8 mouse cellular contexts compared by ENCODE assay signal in genomic region chr16:32643661-32644061, GRCm38 (mm10). TPM values are rescaled to one million over a fixed set of nuclear protein-coding genes. Genes with fewer than 3 reads are reported as not detected.
DNase-seq lines count a peak whose midpoint lies in the region; ATAC-seq and TF ChIP-seq lines count a peak whose summit lies in the region.

Gene Tnk2, plus strand, starts transcription at chr16:32643874.

- 1% methylated on average over 26 of the region's 40 CpGs for WGBS in heart, embryonic 13.5 days
- WGBS in liver, embryonic 12.5 days (ENCODE audit: insufficient replicate concordance) = under 1% methylated on average over 15 of the region's 40 CpGs
- WGBS in stomach, postnatal 0 days = under 1% methylated on average over 22 of the region's 40 CpGs

- H3K9ac ChIP-seq in heart, embryonic 13.5 days = peak within 1 kb of the TSS; percentile 96
- H3K9ac ChIP-seq in liver, embryonic 12.5 days = peak within 1 kb of the TSS; percentile 94
- H3K9ac ChIP-seq in stomach, postnatal 0 days (ENCODE audit: low read length) = peak within 1 kb of the TSS; percentile 91

- H3K4me1 ChIP-seq in erythroblast, embryonic 14.5 days (ENCODE audit: control insufficient read depth) = peaks cover 51% of the 10 kb centered on the region
- H3K4me1 ChIP-seq in heart, embryonic 13.5 days = peaks cover 38% of the 10 kb centered on the region
- peaks cover 49% of the 10 kb centered on the region for H3K4me1 ChIP-seq in liver, embryonic 12.5 days
- H3K4me1 ChIP-seq in stomach, postnatal 0 days (replicated peaks; ENCODE audit: control insufficient read depth, insufficient read depth) = peaks cover 11% of the 10 kb centered on the region; the same call in 1 of the 2 replicates

- H3K4me3 ChIP-seq in erythroblast, embryonic 14.5 days (replicated peaks) = peak within 1 kb of the TSS; percentile 92
- peak within 1 kb of the TSS; percentile 91 for H3K4me3 ChIP-seq in heart, embryonic 13.5 days
- peak within 1 kb of the TSS; percentile 92 for H3K4me3 ChIP-seq in liver, embryonic 12.5 days
- peak within 1 kb of the TSS; percentile 92 for H3K4me3 ChIP-seq in stomach, postnatal 0 days (ENCODE audit: low read depth, low read length)

- peak within 1 kb of the TSS; percentile 79 for H3K27ac ChIP-seq in heart, embryonic 13.5 days (replicated peaks)
- H3K27ac ChIP-seq in liver, embryonic 12.5 days = peak within 1 kb of the TSS; percentile 87
- peak within 1 kb of the TSS; percentile 91 for H3K27ac ChIP-seq in stomach, postnatal 0 days (replicated peaks)

- peak within 1 kb of the TSS; percentile 95 for H3K4me2 ChIP-seq in heart, embryonic 13.5 days
- peak within 1 kb of the TSS; percentile 100 for H3K4me2 ChIP-seq in liver, embryonic 12.5 days
- peak within 1 kb of the TSS; percentile 91 for H3K4me2 ChIP-seq in stomach, postnatal 0 days (replicated peaks; ENCODE audit: low read depth)

- H3K27me3 ChIP-seq in erythroblast, embryonic 14.5 days (ENCODE audit: control insufficient read depth) = peaks cover 11% of the 10 kb centered on the region
- no peaks in the 10 kb centered on the region for H3K27me3 ChIP-seq in heart, embryonic 13.5 days (replicated peaks)
- no peaks in the 10 kb centered on the region; the same call in 1 of the 2 replicates for H3K27me3 ChIP-seq in liver, embryonic 12.5 days (replicated peaks)
- H3K27me3 ChIP-seq in stomach, postnatal 0 days (ENCODE audit: control insufficient read depth, insufficient read depth, low read length) = no peaks in the 10 kb centered on the region

- peak; percentile 75 for DNase-seq in brain, embryonic 18.5 days (ENCODE audit: low read depth, low spot score)
- peak; percentile 94 for DNase-seq in kidney, postnatal 10 days
- peak; percentile 87 for DNase-seq in neural tube, embryonic 10.5 days (ENCODE audit: extremely low spot score, low spot score)
- DNase-seq in stomach, postnatal 0 days (ENCODE audit: low spot score) = peak; percentile 92

- no peaks in the 10 kb centered on the region for H3K9me3 ChIP-seq in erythroblast, embryonic 14.5 days (ENCODE audit: control insufficient read depth, low read length)
- no peaks in the 10 kb centered on the region for H3K9me3 ChIP-seq in heart, embryonic 13.5 days
- no peaks in the 10 kb centered on the region for H3K9me3 ChIP-seq in liver, embryonic 12.5 days (replicated peaks)
- no peaks in the 10 kb centered on the region for H3K9me3 ChIP-seq in stomach, postnatal 0 days (ENCODE audit: control insufficient read depth, low read length)

- TF ChIP-seq CTCF in stomach, postnatal 0 days (IDR thresholded peaks at IDR 0.05; ENCODE audit: low read depth) = no peak

- no peak for TF ChIP-seq EP300 in stomach, postnatal 0 days (optimal IDR thresholded peaks at IDR 0.05)

- peaks cover 15% of the 10 kb centered on the region for H3K36me3 ChIP-seq in erythroblast, embryonic 14.5 days (ENCODE audit: control insufficient read depth)
- no peaks in the 10 kb centered on the region for H3K36me3 ChIP-seq in heart, embryonic 13.5 days
- peaks cover under 1% of the 10 kb centered on the region; the same call in 1 of the 2 replicates for H3K36me3 ChIP-seq in liver, embryonic 12.5 days
- no peaks in the 10 kb centered on the region for H3K36me3 ChIP-seq in stomach, postnatal 0 days (ENCODE audit: control insufficient read depth, insufficient read depth, low read length)

- ATAC-seq in CD4-positive, CD25-positive, alpha-beta regulatory T cell, adult 4 months = peak; percentile 68
- ATAC-seq in heart, embryonic 13.5 days (ENCODE audit: extremely low read depth, insufficient number of reproducible peaks, low FRiP score, low TSS enrichment) = peak; percentile 73
- peak; percentile 82 for ATAC-seq in liver, embryonic 12.5 days
- peak; percentile 84 for ATAC-seq in stomach, postnatal 0 days (ENCODE audit: low FRiP score, low TSS enrichment)

RNA-seq across cellular contexts. Expression of gene Tnk2, which starts in this region (rescaled TPM):
- polyA plus RNA-seq in CD4-positive, CD25-positive, alpha-beta regulatory T cell, adult 4 months (2017; shearing (Covaris generic)) = 1 to 10 TPM; 4.8 to 8.9 TPM
- polyA plus RNA-seq in erythroblast, embryonic 14.5 days (2012) = 59.1 and 61.6 TPM in 2 replicates
- polyA plus RNA-seq in heart, embryonic 13.5 days (2015; fragmentation: Nextera tagmentation; extraction: Ambion mirVana) = 7.1 and 8.7 TPM in 2 replicates
- 6.3 and 6.6 TPM in 2 replicates for polyA plus RNA-seq in liver, embryonic 12.5 days (2016; fragmentation: Nextera tagmentation; extraction: Ambion mirVana)
- 17.1 and 21.0 TPM in 2 replicates for polyA plus RNA-seq in stomach, postnatal 0 days (2015; fragmentation: Nextera tagmentation; extraction: Ambion mirVana)

Comparison
In these comparisons a context has a peak if more than half of its experiments do, and no peak if none do; other contexts are left out.
1. Peak in every context shown above with its lines: DNase-seq, ATAC-seq, H3K4me3 ChIP-seq and H3K27ac ChIP-seq.